Mouse (Mus musculus): ENCODE data around the gene Klhl21. TPM values are rescaled to one million over a fixed set of nuclear protein-coding genes. Genes with fewer than 3 reads are reported as not detected.

Gene Klhl21
- polyA plus RNA-seq, 1 experiment from 2014 or later, result 11.4 TPM

- H3K4me2 ChIP-seq, result no peak overlapping the region
- 82% methylated on average over 8 of the region's 8 CpGs for WGBS (ENCODE audit: insufficient replicate concordance)
- H3K9ac ChIP-seq (ENCODE audit: low read depth, low read length), result no peak overlapping the region
- H3K36me3 ChIP-seq (ENCODE audit: control insufficient read depth, insufficient read depth, low read length), result peaks cover 12% of the 10 kb centered on the region
- H3K4me3 ChIP-seq (ENCODE audit: low read depth, low read length), result no peak overlapping the region
- H3K27ac ChIP-seq (ENCODE audit: low read depth, low read length), result no peak overlapping the region
- no peaks in the 10 kb centered on the region for H3K9me3 ChIP-seq (replicated peaks; ENCODE audit: control insufficient read depth, low read length)
- H3K4me1 ChIP-seq (ENCODE audit: control insufficient read depth, insufficient read depth, low read length), result peaks cover 7% of the 10 kb centered on the region
- no peak for ATAC-seq (replicated peaks; ENCODE audit: insufficient number of reproducible peaks, low FRiP score, low TSS enrichment)
- no peaks in the 10 kb centered on the region for H3K27me3 ChIP-seq (ENCODE audit: control insufficient read depth, insufficient read depth, low read length)
Measured at GRCm38 (mm10) chr4:151980699-151981098, 27.9 kb upstream of the Klhl21 start.

GRCm38 (mm10) chr4:151981363-151981762 is 27.2 kb upstream of the Klhl21 start:
- no peaks in the 10 kb centered on the region for H3K9me3 ChIP-seq (replicated peaks; ENCODE audit: control insufficient read depth, low read length)
- no peak overlapping the region for H3K9ac ChIP-seq (ENCODE audit: low read depth, low read length)
- ATAC-seq (replicated peaks; ENCODE audit: insufficient number of reproducible peaks, low FRiP score, low TSS enrichment), result peak; percentile 27; the same call in 1 of the 2 replicates
- H3K27me3 ChIP-seq (ENCODE audit: control insufficient read depth, insufficient read depth, low read length), result no peaks in the 10 kb centered on the region
- H3K36me3 ChIP-seq (ENCODE audit: control insufficient read depth, insufficient read depth, low read length), result peaks cover 12% of the 10 kb centered on the region
- no peak overlapping the region for H3K4me2 ChIP-seq
- H3K27ac ChIP-seq (ENCODE audit: low read depth, low read length), result no peak overlapping the region
- WGBS (ENCODE audit: insufficient replicate concordance), result 14% methylated on average over 5 of the region's 5 CpGs
- no peak overlapping the region for H3K4me3 ChIP-seq (ENCODE audit: low read depth, low read length)
- H3K4me1 ChIP-seq (ENCODE audit: control insufficient read depth, insufficient read depth, low read length), result peaks cover 10% of the 10 kb centered on the region

- peaks cover 19% of the 10 kb centered on the region for H3K4me1 ChIP-seq (ENCODE audit: control insufficient read depth, insufficient read depth, low read length)
- no peaks in the 10 kb centered on the region for H3K9me3 ChIP-seq (replicated peaks; ENCODE audit: control insufficient read depth, low read length)
- H3K4me3 ChIP-seq (ENCODE audit: low read depth, low read length), result 0 out of 2 replicates have a peak overlapping the region, but pooled peaks have one; percentile 12
- no peaks in the 10 kb centered on the region for H3K27me3 ChIP-seq (ENCODE audit: control insufficient read depth, insufficient read depth, low read length)
- 48% methylated on average over 17 of the region's 17 CpGs for WGBS (ENCODE audit: insufficient replicate concordance)
- H3K27ac ChIP-seq (ENCODE audit: low read depth, low read length), result no peak overlapping the region
- H3K36me3 ChIP-seq (ENCODE audit: control insufficient read depth, insufficient read depth, low read length), result peaks cover 3% of the 10 kb centered on the region
- H3K4me2 ChIP-seq, result peak overlapping the region; percentile 20
- no peak for ATAC-seq (replicated peaks; ENCODE audit: insufficient number of reproducible peaks, low FRiP score, low TSS enrichment)
- H3K9ac ChIP-seq (ENCODE audit: low read depth, low read length), result peak overlapping the region; percentile 49; the same call in 1 of the 2 replicates
Measured at GRCm38 (mm10) chr4:151983043-151983442, 25.6 kb upstream of the Klhl21 start.

GRCm38 (mm10) chr4:151983560-151983959 is 25.0 kb upstream of the Klhl21 start:
- Histone ChIP-seq H3K9me3 (replicated peaks; ENCODE audit: control insufficient read depth, low read length) (no peaks in the 10 kb centered on the region), H3K36me3 (ENCODE audit: control insufficient read depth, insufficient read depth, low read length) (no peaks in the 10 kb centered on the region; the same call in none of the 2 replicates), H3K27me3 (ENCODE audit: control insufficient read depth, insufficient read depth, low read length) (no peaks in the 10 kb centered on the region), H3K27ac (ENCODE audit: low read depth, low read length) (no peak overlapping the region), H3K4me2 (peak overlapping the region; percentile 20), H3K9ac (ENCODE audit: low read depth, low read length) (peak overlapping the region; percentile 49; the same call in 1 of the 2 replicates), H3K4me1 (ENCODE audit: control insufficient read depth, insufficient read depth, low read length) (peaks cover 22% of the 10 kb centered on the region), H3K4me3 (ENCODE audit: low read depth, low read length) (0 out of 2 replicates have a peak overlapping the region, but pooled peaks have one; percentile 8)
- 24% methylated on average over 8 of the region's 9 CpGs for WGBS (ENCODE audit: insufficient replicate concordance)
- no peak for ATAC-seq (replicated peaks; ENCODE audit: insufficient number of reproducible peaks, low FRiP score, low TSS enrichment)

GRCm38 (mm10) chr4:151985886-151986285 is 22.7 kb upstream of the Klhl21 start:
- no peak overlapping the region for H3K9ac ChIP-seq (ENCODE audit: low read depth, low read length)
- no peak for ATAC-seq (replicated peaks; ENCODE audit: insufficient number of reproducible peaks, low FRiP score, low TSS enrichment)
- no peaks in the 10 kb centered on the region for H3K27me3 ChIP-seq (ENCODE audit: control insufficient read depth, insufficient read depth, low read length)
- 31% methylated on average over 10 of the region's 10 CpGs for WGBS (ENCODE audit: insufficient replicate concordance)
- H3K4me2 ChIP-seq, result no peak overlapping the region
- no peak overlapping the region for H3K4me3 ChIP-seq (ENCODE audit: low read depth, low read length)
- H3K9me3 ChIP-seq (replicated peaks; ENCODE audit: control insufficient read depth, low read length), result no peaks in the 10 kb centered on the region
- H3K27ac ChIP-seq (ENCODE audit: low read depth, low read length), result no peak overlapping the region
- H3K36me3 ChIP-seq (ENCODE audit: control insufficient read depth, insufficient read depth, low read length), result peaks cover 3% of the 10 kb centered on the region
- H3K4me1 ChIP-seq (ENCODE audit: control insufficient read depth, insufficient read depth, low read length), result peaks cover 28% of the 10 kb centered on the region

GRCm38 (mm10) chr4:151986650-151987049 is 22.0 kb upstream of the Klhl21 start:
- Histone ChIP-seq H3K27me3 (ENCODE audit: control insufficient read depth, insufficient read depth, low read length) (no peaks in the 10 kb centered on the region), H3K4me1 (ENCODE audit: control insufficient read depth, insufficient read depth, low read length) (peaks cover 28% of the 10 kb centered on the region), H3K4me2 (peak overlapping the region; percentile 8; the same call in 1 of the 2 replicates), H3K27ac (ENCODE audit: low read depth, low read length) (no peak overlapping the region), H3K9me3 (replicated peaks; ENCODE audit: control insufficient read depth, low read length) (no peaks in the 10 kb centered on the region), H3K4me3 (ENCODE audit: low read depth, low read length) (no peak overlapping the region), H3K9ac (ENCODE audit: low read depth, low read length) (no peak overlapping the region), H3K36me3 (ENCODE audit: control insufficient read depth, insufficient read depth, low read length) (peaks cover 10% of the 10 kb centered on the region)
- no peak for ATAC-seq (replicated peaks; ENCODE audit: insufficient number of reproducible peaks, low FRiP score, low TSS enrichment)
- 53% methylated on average over 8 of the region's 8 CpGs for WGBS (ENCODE audit: insufficient replicate concordance)

- no peak for ATAC-seq (replicated peaks; ENCODE audit: insufficient number of reproducible peaks, low FRiP score, low TSS enrichment)
- H3K4me1 ChIP-seq (ENCODE audit: control insufficient read depth, insufficient read depth, low read length), result peaks cover 28% of the 10 kb centered on the region
- H3K9ac ChIP-seq (ENCODE audit: low read depth, low read length), result peak overlapping the region; percentile 97
- H3K4me2 ChIP-seq, result peak overlapping the region; percentile 84
- H3K27me3 ChIP-seq (ENCODE audit: control insufficient read depth, insufficient read depth, low read length), result no peaks in the 10 kb centered on the region
- H3K27ac ChIP-seq (ENCODE audit: low read depth, low read length), result peak overlapping the region; percentile 78; the same call in 1 of the 2 replicates
- peak overlapping the region; percentile 92 for H3K4me3 ChIP-seq (ENCODE audit: low read depth, low read length)
- 28% methylated on average over 10 of the region's 10 CpGs for WGBS (ENCODE audit: insufficient replicate concordance)
- H3K36me3 ChIP-seq (ENCODE audit: control insufficient read depth, insufficient read depth, low read length), result peaks cover 16% of the 10 kb centered on the region
- no peaks in the 10 kb centered on the region for H3K9me3 ChIP-seq (replicated peaks; ENCODE audit: control insufficient read depth, low read length)
Measured at GRCm38 (mm10) chr4:151988014-151988341, 20.6 kb upstream of the Klhl21 start.

GRCm38 (mm10) chr4:151988342-151989109 is 20.1 kb upstream of the Klhl21 start, which contains the start of gene Thap3:
Gene Thap3 (minus strand): TSS chr4:151988997.
- peak within 1 kb of the TSS; percentile 78 for H3K27ac ChIP-seq (ENCODE audit: low read depth, low read length)
- 1% methylated on average over 49 of the region's 54 CpGs for WGBS (ENCODE audit: insufficient replicate concordance)
- H3K27me3 ChIP-seq (ENCODE audit: control insufficient read depth, insufficient read depth, low read length), result no peaks in the 10 kb centered on the region
- no peaks in the 10 kb centered on the region for H3K9me3 ChIP-seq (replicated peaks; ENCODE audit: control insufficient read depth, low read length)
- peak; percentile 62 for ATAC-seq (replicated peaks; ENCODE audit: insufficient number of reproducible peaks, low FRiP score, low TSS enrichment)
- H3K4me1 ChIP-seq (ENCODE audit: control insufficient read depth, insufficient read depth, low read length), result peaks cover 28% of the 10 kb centered on the region
- H3K4me2 ChIP-seq, result peak within 1 kb of the TSS; percentile 84
- peaks cover 16% of the 10 kb centered on the region for H3K36me3 ChIP-seq (ENCODE audit: control insufficient read depth, insufficient read depth, low read length)
- H3K4me3 ChIP-seq (ENCODE audit: low read depth, low read length), result peak within 1 kb of the TSS; percentile 92
- H3K9ac ChIP-seq (ENCODE audit: low read depth, low read length), result peak within 1 kb of the TSS; percentile 97

All from heart, embryonic 11.5 days (tissue).